Mouse (Mus musculus): ENCODE measurements around the gene Tfap2d.

The Tfap2d gene

GRCm38 (mm10) chr1:19102631-19103030, at the start of gene Tfap2d:
TSS of gene Tfap2d (plus strand) at chr1:19103022.
- in situ Hi-C loops (cut with MboI): no loop called here

- in situ Hi-C loops (cut with MboI): no loop called here
Observed at GRCm38 (mm10) chr1:19056300-19056699, 46.5 kb upstream of the Tfap2d start.

DNA sequence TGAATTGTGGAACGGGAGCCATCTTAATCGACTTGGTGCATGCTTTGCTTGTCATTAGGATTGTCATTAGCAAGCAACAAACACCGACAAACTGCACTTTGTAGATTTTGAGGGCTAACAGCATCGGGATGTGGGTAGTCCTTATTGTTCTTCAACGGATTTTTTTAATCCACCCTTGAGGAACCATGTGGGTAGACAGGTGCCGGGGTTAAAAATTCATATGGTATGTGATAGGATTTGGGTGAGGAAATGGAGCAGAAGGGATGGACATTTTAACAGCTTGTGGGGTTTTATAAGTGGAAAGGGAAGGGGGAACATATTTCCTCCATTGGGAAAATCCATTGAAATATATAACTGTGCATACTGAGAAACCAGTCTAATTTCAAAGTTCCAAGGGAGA, 46.0 kb upstream of the Tfap2d start:
- in situ Hi-C loops (cut with MboI): no loop called here

DNA sequence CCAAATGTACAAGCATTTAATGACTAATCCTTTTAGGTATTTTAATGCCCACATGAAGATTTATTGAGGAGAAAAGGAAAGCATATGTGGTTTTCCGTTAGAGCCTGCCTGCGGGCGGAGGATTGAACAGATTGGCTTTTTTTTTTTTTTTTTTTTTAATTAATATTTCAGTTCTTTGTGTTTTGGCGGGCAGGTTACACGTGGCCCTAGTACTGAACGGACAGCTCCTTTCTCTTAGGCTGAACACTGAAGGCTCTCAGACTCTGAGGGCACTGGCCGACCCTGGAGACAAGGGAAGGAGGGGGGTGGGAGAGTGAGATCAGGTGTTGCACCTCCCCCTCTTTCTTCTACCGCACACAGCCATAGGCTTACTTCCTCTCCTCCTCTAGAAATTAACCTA, 14.7 kb upstream of the Tfap2d start:
- in situ Hi-C loops (cut with MboI): no loop called here

GRCm38 (mm10) chr1:19096921-19097320, 5.9 kb upstream of the Tfap2d start:
- in situ Hi-C loops (cut with MboI): no loop called here

GRCm38 (mm10) chr1:19103316-19103715, 494 bp downstream of the Tfap2d start:
- in situ Hi-C loops (cut with MboI): no loop called here

- in situ Hi-C loops (cut with MboI): no loop called here
Observed at GRCm38 (mm10) chr1:19103776-19104142, 937 bp downstream of the Tfap2d start.

- in situ Hi-C loops (cut with MboI): no loop called here
Observed at GRCm38 (mm10) chr1:19104143-19104857, 1.5 kb downstream of the Tfap2d start.

GRCm38 (mm10) chr1:19106401-19106800, 3.6 kb downstream of the Tfap2d start:
- in situ Hi-C loops (cut with MboI): no loop called here

- in situ Hi-C loops (cut with MboI): no loop called here
Observed at GRCm38 (mm10) chr1:19106841-19107800, 4.3 kb downstream of the Tfap2d start.

DNA sequence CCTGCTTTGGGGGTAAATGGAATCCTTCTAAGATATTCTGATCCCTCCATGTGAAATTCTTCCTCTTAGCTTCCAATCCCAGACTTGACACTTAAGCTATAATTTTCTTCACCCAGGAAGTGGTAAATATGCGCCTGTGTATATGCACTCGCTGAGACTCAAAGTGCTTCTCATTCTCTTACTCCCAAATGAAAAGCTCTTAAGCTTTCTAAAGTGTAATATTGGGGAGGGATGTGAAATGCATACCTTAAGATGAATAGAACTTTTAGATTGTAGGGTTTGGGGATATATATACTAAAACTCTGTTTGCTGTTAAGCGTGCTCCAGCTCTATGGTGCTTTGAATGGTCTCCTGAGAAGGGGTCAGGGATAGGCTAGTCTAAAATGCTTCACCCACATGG, 5.0 kb downstream of the Tfap2d start:
- in situ Hi-C loops (cut with MboI): no loop called here

DNA sequence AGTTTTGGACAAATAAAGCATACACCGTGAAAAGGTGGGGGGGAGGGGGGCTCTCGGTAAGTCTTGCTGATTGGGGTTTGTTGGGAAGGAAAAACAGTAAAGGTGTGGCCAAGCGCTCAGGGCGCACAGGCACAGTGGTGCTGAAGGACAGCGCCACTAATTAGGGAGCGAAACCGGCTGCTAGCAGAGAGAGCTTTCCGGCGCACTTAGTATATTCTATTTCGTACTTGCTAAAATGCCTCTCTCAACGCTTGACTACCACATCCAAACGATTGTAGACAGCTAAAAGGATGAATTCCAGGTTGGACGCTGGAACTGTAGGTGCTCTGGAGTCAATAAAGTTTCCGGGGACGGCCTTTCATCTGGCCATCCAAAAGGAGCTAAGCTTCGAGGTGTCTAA, 6.9 kb downstream of the Tfap2d start:
- in situ Hi-C loops (cut with MboI): no loop called here

- in situ Hi-C loops (cut with MboI): no loop called here
Observed at GRCm38 (mm10) chr1:19110211-19110610, 7.4 kb downstream of the Tfap2d start.

GRCm38 (mm10) chr1:19111020-19111419, 8.2 kb downstream of the Tfap2d start:
- in situ Hi-C loops (cut with MboI): no loop called here

- in situ Hi-C loops (cut with MboI): no loop called here
Observed at GRCm38 (mm10) chr1:19178742-19179397, 76.0 kb downstream of the Tfap2d start.

DNA sequence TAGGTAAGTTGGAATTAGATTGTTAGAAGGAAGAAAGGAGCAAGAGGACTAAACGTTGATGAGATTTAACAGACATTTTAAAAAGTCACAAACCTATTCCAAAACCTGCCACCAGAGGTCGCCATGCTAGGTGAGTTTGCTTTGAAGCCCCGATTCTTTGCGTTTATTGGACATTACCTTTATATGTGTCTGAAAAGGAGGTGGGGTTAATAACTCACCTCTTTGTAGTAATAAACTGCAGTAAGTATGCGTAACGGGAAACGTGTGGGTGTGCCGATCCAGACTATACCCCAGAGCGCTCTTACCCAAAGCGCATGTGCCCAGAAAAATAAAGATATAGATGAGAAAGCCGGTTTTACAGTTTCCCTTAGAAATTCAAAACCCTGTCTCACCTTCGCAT, 102.8 kb downstream of the Tfap2d start:
- in situ Hi-C loops (cut with MboI): no loop called here

- in situ Hi-C loops (cut with MboI): no loop called here
Observed at GRCm38 (mm10) chr1:19206194-19206593, 103.4 kb downstream of the Tfap2d start.

DNA sequence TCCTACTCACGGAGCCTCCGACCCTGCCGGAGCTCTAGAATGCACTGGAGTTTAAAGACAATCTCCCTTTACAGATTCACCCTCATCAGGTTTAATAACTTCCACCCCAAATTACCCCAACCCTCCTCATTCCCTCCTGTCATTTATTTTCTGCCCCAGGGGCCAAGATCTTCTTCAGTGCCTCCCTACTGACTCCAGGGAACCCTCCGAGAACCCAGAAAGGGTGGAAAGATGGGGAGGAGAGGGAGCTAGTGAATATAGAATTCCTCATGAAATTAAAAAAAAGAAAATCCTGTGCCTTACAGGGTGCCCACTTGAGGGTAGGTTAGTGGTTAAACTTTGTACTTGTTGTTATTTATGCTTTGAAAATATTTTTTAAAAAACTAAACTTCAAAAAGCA, 104.8 kb downstream of the Tfap2d start:
- in situ Hi-C loops (cut with MboI): no loop called here

DNA sequence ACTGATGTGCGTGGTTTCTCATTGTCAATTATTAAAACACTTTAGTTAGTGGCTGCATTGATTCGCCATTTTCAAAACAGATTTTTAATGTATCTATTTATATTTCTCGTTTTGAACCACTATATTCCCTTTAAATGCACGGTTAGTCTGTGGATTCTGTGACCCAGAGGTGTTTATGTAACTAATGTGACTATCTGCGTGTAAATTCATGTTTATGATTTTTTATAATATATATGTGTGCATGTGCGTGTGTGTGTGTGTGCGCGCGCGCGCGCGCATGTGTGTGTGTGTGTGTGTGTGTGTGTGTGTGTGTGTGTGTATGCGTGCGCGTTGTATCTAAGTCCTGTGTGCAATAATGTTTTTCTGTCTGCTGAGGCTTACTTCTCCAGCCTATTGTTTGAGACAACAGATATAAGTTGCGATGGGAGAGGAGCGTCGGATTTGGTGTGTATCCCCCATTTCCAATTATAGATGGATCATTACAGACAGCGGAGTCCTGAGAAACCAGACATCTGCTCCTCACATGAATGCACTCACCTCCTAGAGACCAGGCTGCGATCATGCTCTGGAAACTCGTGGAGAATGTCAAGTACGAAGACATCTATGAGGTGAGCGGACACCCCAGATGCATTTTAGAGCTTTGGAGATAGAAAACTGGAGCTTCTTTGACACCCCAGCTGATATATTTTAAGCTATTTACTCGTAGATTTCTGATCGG, 106.0 kb downstream of the Tfap2d start, which contains the start of gene Tfap2b:
TSS of gene Tfap2b (plus strand) at position 274 of the 718 bp plus-strand sequence.
- in situ Hi-C loops (cut with MboI): no loop called here

GRCm38 (mm10) chr1:19209359-19209745, 106.5 kb downstream of the Tfap2d start:
- in situ Hi-C loops (cut with MboI): no loop called here

- in situ Hi-C loops (cut with MboI): no loop called here
Observed at GRCm38 (mm10) chr1:19209776-19210175, 107.0 kb downstream of the Tfap2d start.
